Mouse (Mus musculus) erythroblast, embryonic 14.5 days (primary cell): ENCODE data around the gene Rnf103.

Source experiments
- GATA1 ChIP-seq: IDR thresholded peaks from 2 replicates; pipeline ENCODE4 v1.6.1; 2012; ENCODE audit warnings: low read length, inconsistent platforms, mixed read lengths
- TAL1 ChIP-seq: IDR thresholded peaks from 3 replicates; pipeline ENCODE4 v1.6.1; 2012; ENCODE audit warnings: low read length, inconsistent platforms, mixed read lengths

- no peak for TF ChIP-seq GATA1
- no peak for TF ChIP-seq TAL1
Measured at GRCm38 (mm10) chr6:71467766-71468165, 25.9 kb upstream of the Rnf103 start.
